Mouse (Mus musculus) heart, embryonic 15.5 days (tissue): Measurements from ENCODE around the gene Osbpl2. TPM values are rescaled to one million over a fixed set of nuclear protein-coding genes. Genes with fewer than 3 reads are reported as not detected.

ENCODE experiments used
- ATAC-seq: fragments of 200-750 bp; cut with Nextera tagmentation; replicated peaks from 2 replicates; pipeline ENCODE4 v1.8.0; 2017; ENCODE audit warnings: low read depth, moderate TSS enrichment; ENCODE audit not compliant: insufficient number of reproducible peaks, insufficient read depth, low FRiP score
- H3K27ac ChIP-seq: fragments of 300-500 bp; sonication (generic); 2 replicates; pipeline ENCODE4 v1.5.1; 2015; ENCODE audit warnings: mild to moderate bottlenecking, inconsistent platforms
- H3K27me3 ChIP-seq: fragments of 300-500 bp; sonication (generic); 2 replicates; pipeline ENCODE4 v1.6.1; 2015; ENCODE audit warnings: inconsistent platforms
- H3K36me3 ChIP-seq: fragments of 300-500 bp; sonication (generic); 2 replicates; pipeline ENCODE4 v1.6.1; 2015; ENCODE audit warnings: mild to moderate bottlenecking, inconsistent platforms
- H3K4me1 ChIP-seq: fragments of 300-500 bp; sonication (generic); replicated peaks from 2 replicates; pipeline ENCODE4 v1.6.1; 2015; ENCODE audit warnings: inconsistent platforms
- H3K4me2 ChIP-seq: fragments of 300-500 bp; sonication (generic); 2 replicates; pipeline ENCODE4 v1.6.1; 2015; ENCODE audit warnings: inconsistent platforms, mild to moderate bottlenecking, moderate library complexity
- H3K4me3 ChIP-seq: fragments of 300-500 bp; sonication (generic); 2 replicates; pipeline ENCODE4 v1.5.1; 2015; ENCODE audit warnings: mild to moderate bottlenecking, inconsistent platforms
- H3K9ac ChIP-seq: fragments of 300-500 bp; sonication (generic); 2 replicates; pipeline ENCODE4 v1.6.1; 2015; ENCODE audit warnings: mild to moderate bottlenecking, inconsistent platforms
- H3K9me3 ChIP-seq: fragments of 300-500 bp; sonication (generic); replicated peaks from 2 replicates; pipeline ENCODE4 v1.6.1; 2016; ENCODE audit warnings: inconsistent platforms
- WGBS: fragments of 180-500 bp; shearing (Covaris S2); methylation state at CpG from one replicate; pipeline ENCODE4 v1.1.7; 2015; ENCODE audit warnings: mixed read lengths; 5-methylcytosine and 5-hydroxymethylcytosine counted together
- polyA plus RNA-seq: library from polyadenylated mRNA; unstranded; fragments of >200 nt; fragmentation: Nextera tagmentation; extraction: Ambion mirVana; gene quantifications from 2 replicates; pipeline ENCODE4 v1.2.1, GENCODE M21; 2015

Gene Osbpl2
- 31.5 and 36.9 TPM in 2 replicates for polyA plus RNA-seq

GRCm38 (mm10) chr2:180118661-180119438, at the start of gene Osbpl2:
Gene Osbpl2, plus strand, starts transcription at chr2:180119306.
- H3K36me3 ChIP-seq: no peaks in the 10 kb centered on the region
- H3K27me3 ChIP-seq: no peaks in the 10 kb centered on the region
- peak within 1 kb of the TSS; percentile 80 for H3K9ac ChIP-seq
- peak within 1 kb of the TSS; percentile 73 for H3K27ac ChIP-seq
- under 1% methylated on average over 55 of the region's 55 CpGs for WGBS
- peak within 1 kb of the TSS; percentile 89 for H3K4me2 ChIP-seq
- H3K4me3 ChIP-seq: peak within 1 kb of the TSS; percentile 67
- peak; percentile 98 for ATAC-seq
- no peaks in the 10 kb centered on the region for H3K9me3 ChIP-seq
- H3K4me1 ChIP-seq: peaks cover 57% of the 10 kb centered on the region

- no peaks in the 10 kb centered on the region for H3K27me3 ChIP-seq
- 32% methylated on average over 20 of the region's 20 CpGs for WGBS
- peak overlapping the region; percentile 80 for H3K27ac ChIP-seq
- H3K4me1 ChIP-seq: peaks cover 10% of the 10 kb centered on the region
- peaks cover 8% of the 10 kb centered on the region; the same call in 1 of the 2 replicates for H3K36me3 ChIP-seq
- no peaks in the 10 kb centered on the region for H3K9me3 ChIP-seq
- H3K4me3 ChIP-seq: peak overlapping the region; percentile 80
- peak overlapping the region; percentile 76 for H3K4me2 ChIP-seq
- peak overlapping the region; percentile 75 for H3K9ac ChIP-seq
- no peak; the same call in 1 of the 2 replicates for ATAC-seq
These were observed 49.2 kb upstream of the Osbpl2 start for GRCm38 (mm10) chr2:180069770-180070480.

GRCm38 (mm10) chr2:180070481-180071453, 48.3 kb upstream of the Osbpl2 start, which contains the start of gene Mtg2:
Gene Mtg2, plus strand, starts transcription at chr2:180070588.
- no peaks in the 10 kb centered on the region for H3K27me3 ChIP-seq
- no peaks in the 10 kb centered on the region for H3K9me3 ChIP-seq
- peak; percentile 93 for ATAC-seq
- H3K4me2 ChIP-seq: peak within 1 kb of the TSS; percentile 76
- H3K27ac ChIP-seq: peak within 1 kb of the TSS; percentile 80
- H3K9ac ChIP-seq: peak within 1 kb of the TSS; percentile 75
- H3K4me1 ChIP-seq: peaks cover 10% of the 10 kb centered on the region
- peak within 1 kb of the TSS; percentile 80 for H3K4me3 ChIP-seq
- WGBS: 5% methylated on average over 58 of the region's 58 CpGs
- peaks cover 8% of the 10 kb centered on the region; the same call in 1 of the 2 replicates for H3K36me3 ChIP-seq

- ATAC-seq: no peak
- H3K4me2 ChIP-seq: no peak overlapping the region
- H3K9me3 ChIP-seq: no peaks in the 10 kb centered on the region
- H3K4me3 ChIP-seq: no peak overlapping the region
- H3K27me3 ChIP-seq: no peaks in the 10 kb centered on the region
- peaks cover 10% of the 10 kb centered on the region for H3K4me1 ChIP-seq
- H3K36me3 ChIP-seq: peaks cover 8% of the 10 kb centered on the region; the same call in 1 of the 2 replicates
- H3K9ac ChIP-seq: no peak overlapping the region
- 79% methylated on average over 2 of the region's 2 CpGs for WGBS
- H3K27ac ChIP-seq: no peak overlapping the region
These were observed 47.4 kb upstream of the Osbpl2 start for GRCm38 (mm10) chr2:180071671-180072070.

GRCm38 (mm10) chr2:180072886-180073285, 46.2 kb upstream of the Osbpl2 start:
- no peaks in the 10 kb centered on the region for H3K9me3 ChIP-seq
- H3K4me2 ChIP-seq: no peak overlapping the region
- H3K27ac ChIP-seq: no peak overlapping the region
- no peak overlapping the region for H3K9ac ChIP-seq
- WGBS: 86% methylated on average over 7 of the region's 7 CpGs
- no peak overlapping the region for H3K4me3 ChIP-seq
- H3K36me3 ChIP-seq: peaks cover 1% of the 10 kb centered on the region; the same call in 1 of the 2 replicates
- no peak for ATAC-seq
- H3K27me3 ChIP-seq: no peaks in the 10 kb centered on the region
- H3K4me1 ChIP-seq: peaks cover 10% of the 10 kb centered on the region

- no peak for ATAC-seq
- Histone ChIP-seq H3K4me1 (no peaks in the 10 kb centered on the region), H3K9ac (no peak overlapping the region), H3K4me2 (no peak overlapping the region), H3K27ac (no peak overlapping the region), H3K36me3 (peaks cover 16% of the 10 kb centered on the region; the same call in 1 of the 2 replicates), H3K9me3 (no peaks in the 10 kb centered on the region), H3K4me3 (no peak overlapping the region), H3K27me3 (no peaks in the 10 kb centered on the region)
- WGBS: 57% methylated on average over 3 of the region's 3 CpGs
These were observed 41.5 kb upstream of the Osbpl2 start for GRCm38 (mm10) chr2:180077622-180078021.

GRCm38 (mm10) chr2:180080680-180081079, 38.4 kb upstream of the Osbpl2 start:
- no peaks in the 10 kb centered on the region for H3K4me1 ChIP-seq
- WGBS: 92% methylated on average over 8 of the region's 8 CpGs
- no peak overlapping the region for H3K4me2 ChIP-seq
- H3K9me3 ChIP-seq: no peaks in the 10 kb centered on the region
- H3K27me3 ChIP-seq: no peaks in the 10 kb centered on the region
- H3K9ac ChIP-seq: no peak overlapping the region
- peaks cover 31% of the 10 kb centered on the region; the same call in 1 of the 2 replicates for H3K36me3 ChIP-seq
- no peak overlapping the region for H3K27ac ChIP-seq
- H3K4me3 ChIP-seq: no peak overlapping the region
- no peak for ATAC-seq

GRCm38 (mm10) chr2:180083063-180083462, 36.0 kb upstream of the Osbpl2 start:
- ATAC-seq: no peak
- WGBS: 86% methylated on average over 10 of the region's 10 CpGs
- H3K27me3 ChIP-seq: no peaks in the 10 kb centered on the region
- H3K27ac ChIP-seq: no peak overlapping the region
- no peak overlapping the region for H3K4me2 ChIP-seq
- H3K4me3 ChIP-seq: no peak overlapping the region
- peaks cover 34% of the 10 kb centered on the region; the same call in 1 of the 2 replicates for H3K36me3 ChIP-seq
- no peaks in the 10 kb centered on the region for H3K9me3 ChIP-seq
- no peaks in the 10 kb centered on the region for H3K4me1 ChIP-seq
- H3K9ac ChIP-seq: no peak overlapping the region

- H3K27me3 ChIP-seq: no peaks in the 10 kb centered on the region
- ATAC-seq: no peak
- H3K4me2 ChIP-seq: no peak overlapping the region
- H3K36me3 ChIP-seq: peaks cover 29% of the 10 kb centered on the region; the same call in 1 of the 2 replicates
- H3K9me3 ChIP-seq: no peaks in the 10 kb centered on the region
- H3K4me3 ChIP-seq: no peak overlapping the region
- no peak overlapping the region for H3K27ac ChIP-seq
- no peaks in the 10 kb centered on the region for H3K4me1 ChIP-seq
- 34% methylated on average over 3 of the region's 3 CpGs for WGBS
- no peak overlapping the region for H3K9ac ChIP-seq
These were observed 34.5 kb upstream of the Osbpl2 start for GRCm38 (mm10) chr2:180084565-180084964.

GRCm38 (mm10) chr2:180085926-180086636, 33.0 kb upstream of the Osbpl2 start:
- WGBS: 71% methylated on average over 16 of the region's 16 CpGs
- Histone ChIP-seq H3K9me3 (no peaks in the 10 kb centered on the region), H3K4me3 (no peak overlapping the region), H3K4me2 (no peak overlapping the region), H3K9ac (no peak overlapping the region), H3K36me3 (peaks cover 29% of the 10 kb centered on the region; the same call in 1 of the 2 replicates), H3K4me1 (no peaks in the 10 kb centered on the region), H3K27me3 (peaks cover 10% of the 10 kb centered on the region; the same call in 1 of the 2 replicates), H3K27ac (no peak overlapping the region)
- ATAC-seq: no peak
